In the genomic region with DNA sequence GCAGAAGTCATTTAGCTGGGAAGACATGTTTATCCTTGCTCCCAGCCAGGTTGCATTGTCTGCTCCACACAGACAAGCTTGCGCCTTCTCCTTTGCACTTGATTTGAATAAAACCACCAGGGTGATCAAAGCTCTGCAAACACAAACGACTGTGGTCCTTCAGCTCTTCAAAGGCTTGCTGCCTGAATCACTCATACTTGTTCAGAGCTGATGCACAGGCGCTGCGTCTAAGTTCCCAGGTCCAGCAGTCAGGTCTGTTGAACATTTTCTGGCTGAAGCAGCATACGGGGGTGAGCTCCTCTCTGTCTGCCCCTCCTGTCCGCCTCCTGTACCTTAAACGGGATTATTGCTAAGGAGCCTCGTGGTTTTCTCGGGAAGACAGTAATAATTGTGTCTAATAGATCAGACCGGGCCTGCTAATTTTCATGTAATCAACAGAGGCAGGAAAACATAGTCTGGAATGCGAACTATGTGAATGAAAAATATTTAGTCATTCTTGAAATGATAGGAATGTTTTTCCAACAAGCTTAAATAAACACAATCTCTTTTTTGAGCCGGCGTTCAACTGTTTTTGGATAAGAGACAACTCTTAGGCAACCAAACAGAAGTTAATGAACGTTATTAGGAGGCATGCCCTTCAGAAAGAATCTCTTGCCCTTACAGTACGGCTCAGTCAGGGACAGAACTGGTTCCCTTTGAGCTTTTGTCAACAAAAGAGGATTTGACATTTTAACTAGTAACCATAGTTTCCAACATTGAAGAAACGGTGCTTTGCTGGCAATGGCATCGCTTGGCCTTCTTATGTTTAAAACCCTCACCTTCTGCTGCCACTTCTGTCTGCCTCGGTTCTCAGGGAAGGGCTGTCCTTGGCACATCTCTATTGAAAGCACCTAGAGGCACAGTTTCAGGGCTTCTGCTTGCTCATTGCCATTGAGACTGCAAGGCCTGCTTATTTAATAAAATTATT, we compare ENCODE assay signal across 11 mouse cellular contexts.
DNase-seq lines count a peak whose midpoint lies in the region; ATAC-seq and TF ChIP-seq lines count a peak whose summit lies in the region.
"Had no signal": no experiment of that assay in that cellular context is flagged by ENCODE, and none has a peak within 500 bp of the region (broad histone marks: within the 10 kb centered on the region; RNA-seq: fewer than 3 reads in every experiment).

No protein-coding gene starts in this region.

- no peaks in the 10 kb centered on the region for H3K27me3 ChIP-seq in forebrain, embryonic 14.5 days (replicated peaks; ENCODE audit: control insufficient read depth, insufficient read depth, low read length)
- H3K27me3 ChIP-seq in forebrain, embryonic 15.5 days = no peaks in the 10 kb centered on the region
- peaks cover 28% of the 10 kb centered on the region for H3K27me3 ChIP-seq in lung, embryonic 14.5 days (ENCODE audit: insufficient read depth, low read length)
- H3K27me3 ChIP-seq in heart, embryonic 14.5 days (ENCODE audit: control insufficient read depth, insufficient read depth, low read length) = peaks cover 8% of the 10 kb centered on the region; the same call in 1 of the 2 replicates
- H3K27me3 ChIP-seq in myocyte (ENCODE audit: control insufficient read depth, insufficient read depth, insufficient read length) = no peaks in the 10 kb centered on the region

- H3K4me3 ChIP-seq in forebrain, embryonic 14.5 days (ENCODE audit: low read depth, low read length) = no peak overlapping the region
- no peak overlapping the region for H3K4me3 ChIP-seq in forebrain, embryonic 15.5 days
- no peak overlapping the region for H3K4me3 ChIP-seq in lung, embryonic 14.5 days (ENCODE audit: low read depth, low read length)
- H3K4me3 ChIP-seq in heart, embryonic 14.5 days (ENCODE audit: control insufficient read depth in 1 of 2, insufficient read depth in 1 of 2, low read depth in 1 of 2, low read length in 2 of 2) = no peak overlapping the region
- no peak overlapping the region for H3K4me3 ChIP-seq in myocyte
- H3K4me3 ChIP-seq in left cerebral cortex, adult 2 months = no peak overlapping the region
- H3K4me3 ChIP-seq: erythroblast, embryonic 14.5 days had no signal

- no peak for TF ChIP-seq CTCF in lung, embryonic 14.5 days (IDR thresholded peaks at IDR 0.05; ENCODE audit: low read depth)
- no peak for TF ChIP-seq CTCF in left cerebral cortex, adult 2 months (IDR thresholded peaks at IDR 0.05)

- H3K4me2 ChIP-seq in forebrain, embryonic 14.5 days (ENCODE audit: low read length) = no peak overlapping the region
- no peak overlapping the region for H3K4me2 ChIP-seq in forebrain, embryonic 15.5 days (replicated peaks)
- no peak overlapping the region for H3K4me2 ChIP-seq in lung, embryonic 14.5 days
- no peak overlapping the region for H3K4me2 ChIP-seq in heart, embryonic 14.5 days (ENCODE audit: low read length)
- peak overlapping the region; percentile 51 for H3K4me2 ChIP-seq in myocyte (ENCODE audit: low read depth)

- no peaks in the 10 kb centered on the region for H3K36me3 ChIP-seq in forebrain, embryonic 14.5 days (ENCODE audit: control insufficient read depth, insufficient read depth, low read length)
- peaks cover 3% of the 10 kb centered on the region; the same call in 1 of the 2 replicates for H3K36me3 ChIP-seq in forebrain, embryonic 15.5 days
- H3K36me3 ChIP-seq in lung, embryonic 14.5 days (ENCODE audit: insufficient read depth) = no peaks in the 10 kb centered on the region
- H3K36me3 ChIP-seq in heart, embryonic 14.5 days (ENCODE audit: control insufficient read depth, insufficient read depth, low read length) = no peaks in the 10 kb centered on the region
- H3K36me3 ChIP-seq in myocyte (ENCODE audit: control insufficient read depth, insufficient read depth) = no peaks in the 10 kb centered on the region

- H3K9ac ChIP-seq in forebrain, embryonic 14.5 days (ENCODE audit: low read length) = no peak overlapping the region
- no peak overlapping the region for H3K9ac ChIP-seq in forebrain, embryonic 15.5 days (replicated peaks)
- no peak overlapping the region for H3K9ac ChIP-seq in lung, embryonic 14.5 days
- no peak overlapping the region for H3K9ac ChIP-seq in heart, embryonic 14.5 days (ENCODE audit: low read length)

- ATAC-seq in forebrain, embryonic 14.5 days = no peak
- no peak for ATAC-seq in forebrain, embryonic 15.5 days (replicated peaks)
- peak; percentile 53 for ATAC-seq in lung, embryonic 14.5 days (ENCODE audit: insufficient read depth)
- ATAC-seq in heart, embryonic 14.5 days (ENCODE audit: insufficient number of reproducible peaks, insufficient read depth, low FRiP score, low read depth) = no peak
- ATAC-seq: CD4-positive, CD25-positive, alpha-beta regulatory T cell, adult 4 months had no signal

- no peaks in the 10 kb centered on the region for H3K79me2 ChIP-seq in myocyte (ENCODE audit: control insufficient read depth, insufficient read depth)

- H3K9me3 ChIP-seq in forebrain, embryonic 14.5 days (replicated peaks; ENCODE audit: control insufficient read depth, low read length) = no peaks in the 10 kb centered on the region
- H3K9me3 ChIP-seq in forebrain, embryonic 15.5 days = no peaks in the 10 kb centered on the region
- no peaks in the 10 kb centered on the region for H3K9me3 ChIP-seq in lung, embryonic 14.5 days (ENCODE audit: low read depth, low read length)
- H3K9me3 ChIP-seq in heart, embryonic 14.5 days (ENCODE audit: control insufficient read depth, low read length) = no peaks in the 10 kb centered on the region

- 0 out of 2 replicates have a peak, but pooled peaks cover 2% of the 10 kb centered on the region for H3K4me1 ChIP-seq in forebrain, embryonic 14.5 days (ENCODE audit: control insufficient read depth, insufficient read depth, low read length)
- H3K4me1 ChIP-seq in forebrain, embryonic 15.5 days = peaks cover 10% of the 10 kb centered on the region; the same call in 1 of the 2 replicates
- H3K4me1 ChIP-seq in lung, embryonic 14.5 days (ENCODE audit: insufficient read depth) = peaks cover 13% of the 10 kb centered on the region
- peaks cover 11 to 16% of the 10 kb centered on the region in 2 experiments for H3K4me1 ChIP-seq in heart, embryonic 14.5 days (ENCODE audit: control insufficient read depth in 2 of 2, insufficient read depth in 2 of 2, low read length in 2 of 2)

- H3K27ac ChIP-seq in forebrain, embryonic 14.5 days (ENCODE audit: low read depth, low read length) = no peak overlapping the region
- no peak overlapping the region for H3K27ac ChIP-seq in forebrain, embryonic 15.5 days (replicated peaks)
- H3K27ac ChIP-seq in lung, embryonic 14.5 days (ENCODE audit: low read depth) = peak overlapping the region; percentile 44; the same call in 1 of the 2 replicates
- peak overlapping the region; percentile 15 to 47; a peak in 2 of 4 replicates for H3K27ac ChIP-seq in heart, embryonic 14.5 days (replicated peaks in 1 of 2; ENCODE audit: control insufficient read depth in 1 of 2, insufficient read depth in 1 of 2, low read depth in 2 of 2, low read length in 2 of 2)
- H3K27ac ChIP-seq in left cerebral cortex, adult 2 months = no peak overlapping the region

- DNase-seq in forebrain, embryonic 14.5 days (ENCODE audit: low spot score) = peak; percentile 42
- peak; percentile 77 for DNase-seq in lung, embryonic 14.5 days
- no peak for DNase-seq in lung, postnatal 4 days
- DNase-seq in c-Kit-positive CD71-positive TER-119-positive erythroid progenitor cells, embryonic 14.5 days (ENCODE audit: low spot score) = no peak
- no peak for DNase-seq in left cerebral cortex, adult 2 months (ENCODE audit: extremely low spot score in 1 of 2, low spot score in 2 of 2)
- DNase-seq: adrenal gland, postnatal 10 days had no signal

- H3ac ChIP-seq in myocyte (ENCODE audit: control insufficient read depth, insufficient read length) = no peak overlapping the region

- TF ChIP-seq POLR2A in myocyte (IDR thresholded peaks at IDR 0.05; ENCODE audit: insufficient read length, low read depth) = no peak

- intact Hi-C loops in left cerebral cortex, adult 2 months (cut with DNase I) = no loop called here

- whole genome bisulfite sequencing in forebrain, embryonic 14.5 days = 50% methylated on average over 18 of the region's 18 CpGs
- 40% methylated on average over 18 of the region's 18 CpGs for WGBS in forebrain, embryonic 15.5 days
- WGBS in lung, embryonic 14.5 days = 18% methylated on average over 18 of the region's 18 CpGs
- WGBS in heart, embryonic 14.5 days = 32% methylated on average over 18 of the region's 18 CpGs

TF ChIP-seq in myocyte, 11 proteins besides CTCF, POLR2A, EP300 and RAD21:
- no peak for TF ChIP-seq TCF12 (IDR thresholded peaks at IDR 0.05; ENCODE audit: insufficient read depth, poor library complexity, severe bottlenecking)
- no peak for TF ChIP-seq USF1 (IDR thresholded peaks at IDR 0.05; ENCODE audit: low read depth)
- no peak for TF ChIP-seq REST (IDR thresholded peaks at IDR 0.05; ENCODE audit: insufficient read depth, insufficient read length)
- TF ChIP-seq MYOD1 (IDR thresholded peaks at IDR 0.05; ENCODE audit: control insufficient read depth in 1 of 3, insufficient read length in 2 of 3, low read depth in 2 of 3) = no peak
- TF ChIP-seq CEBPB (IDR thresholded peaks at IDR 0.05; ENCODE audit: insufficient read depth, poor library complexity, severe bottlenecking) = no peak
- TF ChIP-seq MAX (IDR thresholded peaks at IDR 0.05; ENCODE audit: low read depth) = no peak
- TF ChIP-seq POLR2AphosphoS2 (IDR thresholded peaks at IDR 0.05; ENCODE audit: insufficient read length, low read depth) = no peak
- TF ChIP-seq E2F4 (IDR thresholded peaks at IDR 0.05; ENCODE audit: insufficient read depth) = no peak

Comparison
In these comparisons a context has a peak if more than half of its experiments do, and no peak if none do; other contexts are left out.
1. DNase-seq: peak in forebrain, embryonic 14.5 days (single experiment) and lung, embryonic 14.5 days (single experiment); none in lung, postnatal 4 days (0 of 2), c-Kit-positive CD71-positive TER-119-positive erythroid progenitor cells, embryonic 14.5 days (single experiment) and left cerebral cortex, adult 2 months (0 of 2).
2. H3K27ac ChIP-seq: peak in lung, embryonic 14.5 days (single experiment) and heart, embryonic 14.5 days (2 of 2); none in forebrain, embryonic 14.5 days (single experiment), forebrain, embryonic 15.5 days (single experiment) and left cerebral cortex, adult 2 months (single experiment).